Mouse (Mus musculus) bone marrow, adult 2 months (tissue): ENCODE measurements around the gene Naxd. TPM values are rescaled to one million over a fixed set of nuclear protein-coding genes. Genes with fewer than 3 reads are reported as not detected.

ENCODE experiments used
- H3K27ac ChIP-seq: fragments of 200-500 bp; 2 replicates; pipeline ENCODE4 v1.5.1; 2012; ENCODE audit warnings: low read depth, mild to moderate bottlenecking, control low read depth, inconsistent platforms, low read length; ENCODE audit not compliant: control insufficient read depth, poor library complexity, insufficient read depth
- H3K4me1 ChIP-seq: fragments of 200-500 bp; 2 replicates; pipeline ENCODE4 v1.6.1; 2011; ENCODE audit warnings: low read length; ENCODE audit not compliant: control insufficient read depth, insufficient read depth
- H3K4me3 ChIP-seq: fragments of 200-500 bp; replicated peaks from 2 replicates; pipeline ENCODE3; 2011; ENCODE audit warnings: mild to moderate bottlenecking, low read depth, low read length, control low read depth; ENCODE audit not compliant: control insufficient read depth
- CTCF ChIP-seq: fragments of 200-500 bp; IDR thresholded peaks from 2 replicates; pipeline ENCODE4 v1.5.1; 2011; ENCODE audit warnings: low read length, control low read depth; ENCODE audit not compliant: control insufficient read depth, insufficient read depth
- POLR2A ChIP-seq: fragments of 200-500 bp; IDR thresholded peaks from 2 replicates; pipeline ENCODE4 v1.6.1; 2011; ENCODE audit warnings: low read depth, mild to moderate bottlenecking, control low read depth, low read length, borderline replicate concordance; ENCODE audit not compliant: control insufficient read depth
- WGBS: fragments of 180-500 bp; shearing (Covaris S2); methylation state at CpG from one replicate; pipeline ENCODE4 v1.1.7; 2018; 5-methylcytosine and 5-hydroxymethylcytosine counted together
- polyA plus RNA-seq: library from polyadenylated mRNA; stranded (reverse); fragments of >200 nt; gene quantifications from 2 replicates; pipeline ENCODE4 v1.2.4, GENCODE M21; 2011; ENCODE audit warnings: low replicate concordance; ENCODE audit not compliant: missing spikeins, insufficient read depth, insufficient read length

Gene Naxd
- polyA plus RNA-seq, 1 experiment: 74.0 TPM

- no peak overlapping the region for H3K4me3 ChIP-seq
- H3K4me1 ChIP-seq: peaks cover 7% of the 10 kb centered on the region
- no peak for TF ChIP-seq CTCF
- no peak for TF ChIP-seq POLR2A
- WGBS: 91% methylated on average over 9 of the region's 9 CpGs
- H3K27ac ChIP-seq: no peak overlapping the region
Measured at GRCm38 (mm10) chr8:11516292-11516691, 19.0 kb downstream of the Naxd start.

GRCm38 (mm10) chr8:11517366-11518055 is 20.2 kb downstream of the Naxd start:
- TF ChIP-seq CTCF (no peak), POLR2A (no peak)
- Histone ChIP-seq H3K4me1 (peaks cover 7% of the 10 kb centered on the region), H3K4me3 (no peak overlapping the region), H3K27ac (no peak overlapping the region)
- 54% methylated on average over 16 of the region's 16 CpGs for WGBS

GRCm38 (mm10) chr8:11518056-11518396 is 20.7 kb downstream of the Naxd start:
- no peak overlapping the region for H3K27ac ChIP-seq
- H3K4me3 ChIP-seq: no peak overlapping the region
- WGBS: 51% methylated on average over 6 of the region's 6 CpGs
- H3K4me1 ChIP-seq: peaks cover 7% of the 10 kb centered on the region
- TF ChIP-seq POLR2A (no peak), CTCF (no peak)

GRCm38 (mm10) chr8:11518676-11519075 is 21.4 kb downstream of the Naxd start:
- TF ChIP-seq POLR2A: no peak
- TF ChIP-seq CTCF: no peak
- H3K27ac ChIP-seq: no peak overlapping the region
- H3K4me3 ChIP-seq: no peak overlapping the region
- 57% methylated on average over 11 of the region's 11 CpGs for WGBS
- peaks cover 7% of the 10 kb centered on the region for H3K4me1 ChIP-seq

GRCm38 (mm10) chr8:11523331-11523730 is 26.0 kb downstream of the Naxd start:
- H3K4me3 ChIP-seq: no peak overlapping the region
- TF ChIP-seq POLR2A (no peak), CTCF (no peak)
- WGBS: 66% methylated on average over 3 of the region's 3 CpGs

GRCm38 (mm10) chr8:11530155-11530770 is 33.0 kb downstream of the Naxd start:
- no peak for TF ChIP-seq CTCF
- no peak for TF ChIP-seq POLR2A
- Histone ChIP-seq H3K4me3 (no peak overlapping the region), H3K4me1 (no peaks in the 10 kb centered on the region), H3K27ac (no peak overlapping the region)
- 89% methylated on average over 18 of the region's 18 CpGs for WGBS

More at GRCm38 (mm10) chr8:11523331-11523730, 26.0 kb downstream of the Naxd start:
- no peak overlapping the region for H3K27ac ChIP-seq
- no peaks in the 10 kb centered on the region; the same call in 1 of the 2 replicates for H3K4me1 ChIP-seq

- TF ChIP-seq POLR2A: no peak
Measured at GRCm38 (mm10) chr8:11530849-11531248, 33.5 kb downstream of the Naxd start.

GRCm38 (mm10) chr8:11534494-11534893 is 37.2 kb downstream of the Naxd start:
- Histone ChIP-seq H3K27ac (no peak overlapping the region), H3K4me1 (no peaks in the 10 kb centered on the region), H3K4me3 (no peak overlapping the region)
- WGBS: 85% methylated on average over 9 of the region's 9 CpGs
- TF ChIP-seq CTCF: no peak
- TF ChIP-seq POLR2A: no peak

More at GRCm38 (mm10) chr8:11530849-11531248, 33.5 kb downstream of the Naxd start:
- no peaks in the 10 kb centered on the region for H3K4me1 ChIP-seq
- 81% methylated on average over 4 of the region's 4 CpGs for WGBS
- no peak overlapping the region for H3K4me3 ChIP-seq
- H3K27ac ChIP-seq: no peak overlapping the region

GRCm38 (mm10) chr8:11539049-11539448 is 41.7 kb downstream of the Naxd start:
- 93% methylated on average over 4 of the region's 4 CpGs for WGBS
- no peaks in the 10 kb centered on the region for H3K4me1 ChIP-seq
- TF ChIP-seq POLR2A: no peak
- TF ChIP-seq CTCF: no peak
- no peak overlapping the region for H3K4me3 ChIP-seq
- H3K27ac ChIP-seq: no peak overlapping the region
